Mouse (Mus musculus) neural tube, embryonic 14.5 days (tissue): ENCODE results near the gene Slc19a3. TPM values are rescaled to one million over a fixed set of nuclear protein-coding genes. Genes with fewer than 3 reads are reported as not detected.

Experiments used
- ATAC-seq: fragments of 200-750 bp; cut with Nextera tagmentation; 2 replicates; pipeline ENCODE4 v1.8.0; 2017; ENCODE audit warnings: low read depth, mild to moderate bottlenecking, moderate TSS enrichment, moderate library complexity
- H3K27ac ChIP-seq: fragments of 300-500 bp; sonication (generic); 2 replicates; pipeline ENCODE4 v1.5.1; 2014; ENCODE audit warnings: low read depth, mild to moderate bottlenecking, control low read depth, low read length, moderate library complexity, mixed read lengths
- H3K27me3 ChIP-seq: fragments of 300-500 bp; sonication (generic); 2 replicates; pipeline ENCODE4 v1.6.1; 2014; ENCODE audit warnings: low read length; ENCODE audit not compliant: control insufficient read depth, insufficient read depth
- H3K36me3 ChIP-seq: fragments of 300-500 bp; sonication (generic); 2 replicates; pipeline ENCODE4 v1.6.1; 2014; ENCODE audit warnings: low read length, mixed read lengths; ENCODE audit not compliant: control insufficient read depth, insufficient read depth
- H3K4me1 ChIP-seq: fragments of 300-500 bp; sonication (generic); 2 replicates; pipeline ENCODE4 v1.6.1; 2014; ENCODE audit warnings: low read length; ENCODE audit not compliant: control insufficient read depth, insufficient read depth
- H3K4me2 ChIP-seq: fragments of 300-500 bp; sonication (generic); 2 replicates; pipeline ENCODE4 v1.6.1; 2014; ENCODE audit warnings: mild to moderate bottlenecking, low read depth, low read length, control low read depth
- H3K4me3 ChIP-seq: fragments of 300-500 bp; sonication (generic); 2 replicates; pipeline ENCODE4 v1.5.1; 2014; ENCODE audit warnings: low read depth, low read length, control low read depth, mixed read lengths
- H3K9ac ChIP-seq: fragments of 300-500 bp; sonication (generic); replicated peaks from 2 replicates; pipeline ENCODE4 v1.6.1; 2014; ENCODE audit warnings: low read depth, mild to moderate bottlenecking, control low read depth, low read length, mixed read lengths
- H3K9me3 ChIP-seq: fragments of 300-500 bp; sonication (generic); 2 replicates; pipeline ENCODE4 v1.6.1; 2016; ENCODE audit warnings: low read length; ENCODE audit not compliant: control insufficient read depth
- WGBS: fragments of 180-500 bp; shearing (Covaris S2); extraction: QIAGEN DNeasy Blood & Tissue Kit; methylation state at CpG from one replicate; pipeline ENCODE4 v1.1.7; 2014; 5-methylcytosine and 5-hydroxymethylcytosine counted together
- polyA plus RNA-seq: library from polyadenylated mRNA; unstranded; fragments of >200 nt; fragmentation: Nextera tagmentation; extraction: Ambion mirVana; gene quantifications from 2 replicates; pipeline ENCODE4 v1.2.1, GENCODE M21; 2014

Slc19a3 gene
- polyA plus RNA-seq, 1 experiment from 2014 or later: 0.66 TPM

GRCm38 (mm10) chr1:83059278-83059677 lies 21.0 kb upstream of the Slc19a3 start, which contains the start of gene A030005K14Rik:
Gene A030005K14Rik, minus strand, starts transcription at chr1:83059378.
- Histone ChIP-seq H3K4me1 (no peaks in the 10 kb centered on the region), H3K9ac (no peak within 1 kb of the TSS), H3K27ac (no peak within 1 kb of the TSS), H3K9me3 (no peaks in the 10 kb centered on the region), H3K4me3 (no peak within 1 kb of the TSS), H3K4me2 (no peak within 1 kb of the TSS), H3K36me3 (no peaks in the 10 kb centered on the region), H3K27me3 (no peaks in the 10 kb centered on the region)
- no peak for ATAC-seq
- 93% methylated on average over 9 of the region's 9 CpGs for WGBS

DNA sequence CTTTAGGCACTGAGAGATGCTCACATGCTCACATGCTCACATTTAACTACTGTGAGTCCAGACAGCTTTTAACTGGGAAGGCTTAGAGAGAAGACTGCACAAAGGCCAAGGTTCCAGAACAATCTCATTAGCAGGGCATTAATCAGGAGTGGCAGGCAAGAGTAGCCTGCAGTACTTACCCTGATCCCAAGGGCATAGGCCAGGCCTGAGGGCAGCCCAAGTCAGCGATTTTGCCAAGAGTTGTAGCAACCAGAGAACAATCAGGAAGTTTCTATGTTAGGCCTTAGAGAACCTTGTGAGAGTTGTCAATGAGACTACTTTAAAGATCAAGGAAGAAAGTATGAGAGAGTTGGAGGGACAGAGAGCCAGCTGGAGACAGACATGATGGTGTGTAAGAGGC lies 20.2 kb upstream of the Slc19a3 start:
- H3K9ac ChIP-seq: no peak overlapping the region
- no peaks in the 10 kb centered on the region for H3K9me3 ChIP-seq
- no peaks in the 10 kb centered on the region for H3K4me1 ChIP-seq
- H3K36me3 ChIP-seq: no peaks in the 10 kb centered on the region
- no peak overlapping the region for H3K27ac ChIP-seq
- WGBS: 56% methylated on average over 1 of the region's 1 CpGs
- no peak for ATAC-seq
- no peak overlapping the region for H3K4me2 ChIP-seq
- no peak overlapping the region for H3K4me3 ChIP-seq
- no peaks in the 10 kb centered on the region for H3K27me3 ChIP-seq

- no peak within 1 kb of the TSS for H3K27ac ChIP-seq
- no peak for ATAC-seq
- H3K4me1 ChIP-seq: no peaks in the 10 kb centered on the region
- WGBS: 81% methylated on average over 5 of the region's 5 CpGs
- no peak within 1 kb of the TSS for H3K9ac ChIP-seq
- no peak within 1 kb of the TSS for H3K4me3 ChIP-seq
- H3K9me3 ChIP-seq: no peaks in the 10 kb centered on the region
- no peaks in the 10 kb centered on the region for H3K27me3 ChIP-seq
- H3K4me2 ChIP-seq: no peak within 1 kb of the TSS
- H3K36me3 ChIP-seq: no peaks in the 10 kb centered on the region
Observed at GRCm38 (mm10) chr1:83044882-83045427, 6.7 kb upstream of the Slc19a3 start, which contains the start of gene Gm47969. Gene Gm47969, plus strand, starts transcription at chr1:83044932.

DNA sequence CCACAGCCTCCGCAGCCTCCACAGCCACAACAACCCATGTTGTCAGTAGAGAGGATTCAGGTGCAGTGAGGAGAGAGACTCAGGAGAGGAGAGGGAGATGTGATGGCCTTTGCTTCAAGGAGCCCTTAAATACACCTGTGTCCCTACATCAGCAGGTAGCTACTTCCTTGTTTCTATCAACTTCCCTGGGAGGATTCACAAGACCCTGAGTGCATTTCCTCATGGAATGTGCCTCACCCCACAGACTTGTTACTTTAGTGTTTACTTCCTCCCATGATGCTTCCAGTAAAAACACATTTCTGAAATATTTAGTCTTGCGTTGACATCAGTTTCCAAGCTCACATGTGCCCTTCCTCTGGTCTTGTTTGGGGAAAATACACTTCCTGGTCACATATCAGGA lies 4.1 kb upstream of the Slc19a3 start, which contains the start of gene Krtap28-10:
Gene Krtap28-10, minus strand, starts transcription at position 101 of the 400 bp plus-strand sequence.
- Histone ChIP-seq H3K27ac (no peak within 1 kb of the TSS), H3K36me3 (no peaks in the 10 kb centered on the region), H3K27me3 (no peaks in the 10 kb centered on the region), H3K4me2 (no peak within 1 kb of the TSS), H3K9me3 (no peaks in the 10 kb centered on the region), H3K4me1 (peaks cover 5% of the 10 kb centered on the region; the same call in 1 of the 2 replicates), H3K9ac (no peak within 1 kb of the TSS), H3K4me3 (no peak within 1 kb of the TSS)
- 94% methylated on average over 2 of the region's 2 CpGs for WGBS
- ATAC-seq: no peak

DNA sequence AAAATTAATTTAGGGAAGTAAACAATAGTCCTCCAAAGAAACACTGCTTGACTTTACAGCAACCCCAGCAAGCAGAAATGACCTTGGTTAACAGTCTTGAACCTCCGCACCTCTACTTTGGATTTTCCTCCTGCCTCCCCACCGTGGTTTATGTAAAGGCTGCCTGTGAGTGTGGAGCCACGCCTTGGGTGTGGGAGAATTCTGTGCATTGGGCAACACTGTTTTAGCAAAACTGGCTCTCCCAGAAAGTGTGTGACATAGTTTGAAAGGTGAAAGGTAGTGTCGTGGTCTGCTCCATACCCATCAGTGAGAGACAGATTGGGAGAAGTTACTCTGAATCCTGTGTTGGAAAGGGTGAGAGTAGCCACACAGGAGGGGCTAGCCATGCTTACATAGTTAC lies 832 bp upstream of the Slc19a3 start:
- H3K27ac ChIP-seq: no peak overlapping the region
- peaks cover 5% of the 10 kb centered on the region; the same call in 1 of the 2 replicates for H3K4me1 ChIP-seq
- no peaks in the 10 kb centered on the region for H3K36me3 ChIP-seq
- no peak overlapping the region for H3K4me3 ChIP-seq
- H3K27me3 ChIP-seq: no peaks in the 10 kb centered on the region
- H3K4me2 ChIP-seq: no peak overlapping the region
- ATAC-seq: no peak
- H3K9ac ChIP-seq: no peak overlapping the region
- no peaks in the 10 kb centered on the region for H3K9me3 ChIP-seq
- WGBS: 86% methylated on average over 4 of the region's 4 CpGs

DNA sequence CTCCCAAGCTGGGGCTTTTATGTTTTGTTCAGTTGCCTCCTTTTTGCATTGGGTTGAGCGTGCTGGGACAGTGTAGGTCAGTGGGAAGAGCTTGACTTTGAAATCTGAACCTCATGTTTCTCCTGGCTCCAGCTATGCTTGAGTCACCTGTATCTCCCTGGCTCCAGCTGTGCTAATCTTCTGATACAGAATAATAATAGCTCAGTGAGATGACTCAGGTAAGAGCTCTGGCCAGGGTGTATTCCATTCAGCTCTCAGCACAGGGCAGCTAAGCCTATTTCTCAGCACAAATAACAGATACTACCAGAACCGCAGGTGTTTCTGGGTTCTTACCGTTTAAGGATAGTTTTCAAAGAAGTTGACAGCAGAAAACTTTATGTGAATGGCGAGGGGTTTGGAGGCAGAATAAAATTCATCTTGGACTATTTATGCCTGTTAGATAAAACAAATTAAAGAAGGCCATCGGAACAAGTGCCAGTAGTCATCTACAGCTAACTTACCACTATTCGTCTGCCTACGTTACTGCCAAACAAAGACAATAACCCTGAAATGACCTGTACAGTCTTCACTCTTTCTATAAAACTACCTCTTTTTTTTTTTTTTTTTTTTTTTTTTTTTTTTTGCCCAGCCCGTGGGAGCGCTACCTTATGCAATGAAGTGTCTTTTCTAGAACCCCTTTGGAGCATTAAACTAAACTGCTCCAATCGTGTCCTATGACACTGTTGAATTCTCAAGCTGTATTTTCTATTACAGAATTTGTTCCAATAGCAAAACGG lies 1.2 kb downstream of the Slc19a3 start:
- no peaks in the 10 kb centered on the region for H3K9me3 ChIP-seq
- peaks cover 5% of the 10 kb centered on the region; the same call in 1 of the 2 replicates for H3K4me1 ChIP-seq
- no peak overlapping the region for H3K4me3 ChIP-seq
- H3K9ac ChIP-seq: no peak overlapping the region
- H3K36me3 ChIP-seq: no peaks in the 10 kb centered on the region
- no peak overlapping the region for H3K4me2 ChIP-seq
- no peak overlapping the region for H3K27ac ChIP-seq
- ATAC-seq: no peak
- WGBS: 76% methylated on average over 11 of the region's 11 CpGs
- no peaks in the 10 kb centered on the region for H3K27me3 ChIP-seq

DNA sequence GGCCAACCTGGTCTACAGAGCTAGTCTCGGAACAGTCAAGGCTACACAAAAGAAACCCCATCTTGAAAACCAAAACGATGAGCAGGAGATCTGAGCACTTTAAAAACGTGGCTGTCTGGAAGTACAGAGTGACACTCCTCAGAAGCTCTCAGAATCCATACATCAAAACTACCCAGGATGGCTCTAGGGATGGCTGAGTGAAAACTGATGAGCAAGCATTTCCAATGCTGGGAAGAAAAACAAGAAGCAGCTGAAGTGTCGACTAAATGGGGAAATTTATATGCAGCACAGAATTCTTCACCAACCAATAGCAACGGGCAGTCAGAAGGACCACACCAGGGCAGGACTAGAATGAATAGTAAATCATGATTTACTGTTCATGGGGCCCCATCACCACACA lies 3.7 kb downstream of the Slc19a3 start:
- 52% methylated on average over 5 of the region's 5 CpGs for WGBS
- H3K4me3 ChIP-seq: no peak overlapping the region

DNA sequence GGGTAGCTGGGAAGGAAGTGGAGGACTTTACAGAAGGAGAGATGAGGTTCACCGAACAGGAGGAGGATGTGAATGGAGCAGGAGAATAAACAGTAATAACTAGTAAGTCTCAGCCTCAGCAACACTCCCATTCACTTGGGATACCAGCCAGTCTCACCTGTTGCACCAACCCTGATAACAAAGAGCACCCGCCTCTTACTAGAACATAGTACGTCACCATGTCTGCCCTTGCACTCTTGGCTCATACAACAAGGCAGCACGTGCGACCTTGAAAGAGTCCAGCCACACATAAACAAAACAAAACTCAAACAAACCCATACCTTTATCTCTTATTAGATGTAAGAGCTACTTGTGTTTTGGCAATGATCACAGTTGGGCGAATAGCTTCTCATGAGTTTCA lies 5.7 kb downstream of the Slc19a3 start:
- Histone ChIP-seq H3K27me3 (no peaks in the 10 kb centered on the region), H3K27ac (no peak overlapping the region), H3K4me1 (0 out of 2 replicates have a peak, but pooled peaks cover under 1% of the 10 kb centered on the region), H3K4me3 (no peak overlapping the region), H3K36me3 (no peaks in the 10 kb centered on the region), H3K4me2 (no peak overlapping the region), H3K9ac (no peak overlapping the region), H3K9me3 (no peaks in the 10 kb centered on the region)
- ATAC-seq: no peak
- 89% methylated on average over 6 of the region's 6 CpGs for WGBS

More for the DNA sequence above, 3.7 kb downstream of the Slc19a3 start:
- no peaks in the 10 kb centered on the region for H3K27me3 ChIP-seq
- H3K27ac ChIP-seq: no peak overlapping the region
- no peaks in the 10 kb centered on the region for H3K9me3 ChIP-seq
- no peak overlapping the region for H3K4me2 ChIP-seq
- no peak overlapping the region for H3K9ac ChIP-seq
- H3K4me1 ChIP-seq: peaks cover 5% of the 10 kb centered on the region; the same call in 1 of the 2 replicates
- no peak for ATAC-seq
- no peaks in the 10 kb centered on the region for H3K36me3 ChIP-seq

DNA sequence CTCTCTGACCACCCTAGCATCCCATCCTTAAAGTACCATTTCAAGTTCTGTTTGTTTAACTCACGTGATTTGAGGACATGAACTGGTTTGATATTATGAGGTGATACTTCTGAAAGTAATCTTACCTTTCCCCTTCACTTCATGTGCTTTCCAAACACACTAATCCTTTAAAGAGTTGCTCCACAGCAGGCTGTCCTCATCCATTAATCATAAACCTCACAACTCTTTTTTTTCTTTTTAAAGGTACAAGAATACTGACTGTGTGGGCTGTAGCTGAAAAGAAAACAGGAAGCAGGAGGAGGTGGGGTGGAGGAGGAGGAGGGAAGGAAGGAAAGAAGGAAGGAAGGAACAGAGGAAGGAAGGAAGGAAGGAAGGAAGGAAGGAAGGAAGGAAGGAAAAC lies 6.3 kb downstream of the Slc19a3 start:
- WGBS: 61% methylated on average over 1 of the region's 1 CpGs
- Histone ChIP-seq H3K4me2 (no peak overlapping the region), H3K4me3 (no peak overlapping the region), H3K9ac (no peak overlapping the region), H3K9me3 (no peaks in the 10 kb centered on the region), H3K36me3 (no peaks in the 10 kb centered on the region), H3K27ac (no peak overlapping the region), H3K27me3 (no peaks in the 10 kb centered on the region), H3K4me1 (no peaks in the 10 kb centered on the region)
- no peak for ATAC-seq
